Mouse (Mus musculus) CD8-positive naive resting alpha-beta T cell, adult 2 months (primary cell): ENCODE measurements around the gene Sec11a.

Source experiments
- DNase-seq, 2 experiments: peaks; one replicate each; pipeline ENCODE4 v3.0.0; 2022; ENCODE audit warnings: low read depth in 2 of 2, low spot score in 2 of 2

Gene Sec11a

DNA sequence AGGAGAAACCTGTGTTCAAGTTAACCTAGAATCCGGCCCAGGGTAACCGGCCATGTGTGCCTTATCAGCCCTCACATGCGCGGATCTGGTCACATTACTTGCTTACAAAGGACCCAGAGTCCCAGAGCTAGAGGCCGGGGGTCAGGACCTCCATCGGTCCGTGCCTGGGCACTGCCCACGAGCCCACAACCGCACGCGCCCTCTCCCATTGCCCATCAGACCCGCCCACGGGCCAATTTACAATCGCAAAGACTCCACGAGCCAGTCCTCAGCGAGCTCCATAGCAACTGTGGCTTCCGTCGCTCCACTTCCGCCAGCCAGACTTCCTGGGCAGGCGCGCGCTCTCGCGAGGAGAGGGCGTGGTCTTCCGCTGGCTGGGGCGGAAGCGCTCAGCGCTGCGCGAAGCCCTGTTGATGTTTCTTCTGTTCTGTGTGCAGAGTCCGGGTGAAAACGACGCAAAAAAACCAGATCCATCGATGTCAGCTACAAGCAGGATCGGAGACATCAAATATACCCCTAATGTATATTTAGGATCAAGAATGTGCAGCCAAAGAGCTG is 46.6 kb downstream of the Sec11a start, which contains the start of gene Wdr73:
Gene Wdr73, minus strand, starts transcription at position 326 of the 558 bp plus-strand sequence.
- DNase-seq = peak; percentile 84 to 87

DNA sequence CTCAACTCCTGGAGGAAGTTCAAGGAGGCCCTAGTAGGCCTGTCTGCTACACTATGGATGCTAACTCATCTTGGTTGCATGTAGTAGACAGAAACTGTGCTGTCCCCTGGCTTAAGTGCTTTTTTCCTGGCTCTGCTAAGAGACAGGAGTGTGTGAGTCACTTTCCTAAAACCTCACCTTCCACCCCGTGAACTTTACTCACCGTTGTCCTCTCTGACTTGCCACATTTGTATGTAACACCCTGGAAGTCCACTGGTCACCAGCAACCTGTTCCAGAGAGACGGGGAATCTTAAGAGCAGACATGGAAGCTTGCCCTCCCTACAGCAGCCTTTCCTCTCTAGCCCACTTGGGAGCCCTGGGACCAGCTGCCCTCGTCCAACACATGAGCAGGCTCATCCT is 49.9 kb downstream of the Sec11a start:
- no peak for DNase-seq

GRCm38 (mm10) chr7:80897134-80897533 is 50.4 kb downstream of the Sec11a start:
- no peak for DNase-seq

- no peak for DNase-seq
Observed at GRCm38 (mm10) chr7:80894815-80895519, 52.6 kb downstream of the Sec11a start.

GRCm38 (mm10) chr7:80894196-80894595 is 53.4 kb downstream of the Sec11a start:
- no peak for DNase-seq

- no peak for DNase-seq
Observed at GRCm38 (mm10) chr7:80893753-80894129, 53.8 kb downstream of the Sec11a start.

DNA sequence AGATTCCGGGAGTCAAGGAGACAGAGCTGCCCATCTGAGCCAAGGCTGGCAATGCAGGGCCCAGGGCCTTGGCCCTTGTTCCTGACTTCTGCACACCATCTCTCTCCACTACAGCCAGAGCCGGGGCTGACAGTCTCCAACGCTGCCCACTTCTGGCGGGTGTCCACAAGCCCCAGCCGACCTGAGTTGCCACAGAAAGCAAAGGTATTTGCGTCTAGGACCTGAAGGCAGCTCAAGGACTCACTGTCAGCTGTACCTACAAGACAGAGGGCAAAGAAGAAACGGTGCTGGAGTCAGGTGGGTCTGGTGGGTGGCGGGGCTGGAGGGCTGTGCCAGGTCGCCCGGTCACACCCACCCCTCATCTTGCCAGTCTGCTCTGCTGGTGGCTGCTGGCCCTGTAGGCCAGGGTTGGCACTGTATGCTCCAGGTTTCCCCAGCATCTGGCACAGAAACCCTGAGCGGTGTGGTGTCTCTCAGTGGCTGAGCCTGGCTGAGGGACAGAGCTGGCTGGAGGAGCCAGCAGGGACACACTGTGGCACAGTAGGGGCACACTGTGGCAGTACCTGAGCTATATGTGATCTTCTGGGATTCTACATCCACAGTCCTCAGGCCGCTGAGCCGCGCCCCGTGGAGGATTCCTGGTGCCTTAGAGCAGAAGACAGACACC is 54.4 kb downstream of the Sec11a start:
- DNase-seq = no peak

DNA sequence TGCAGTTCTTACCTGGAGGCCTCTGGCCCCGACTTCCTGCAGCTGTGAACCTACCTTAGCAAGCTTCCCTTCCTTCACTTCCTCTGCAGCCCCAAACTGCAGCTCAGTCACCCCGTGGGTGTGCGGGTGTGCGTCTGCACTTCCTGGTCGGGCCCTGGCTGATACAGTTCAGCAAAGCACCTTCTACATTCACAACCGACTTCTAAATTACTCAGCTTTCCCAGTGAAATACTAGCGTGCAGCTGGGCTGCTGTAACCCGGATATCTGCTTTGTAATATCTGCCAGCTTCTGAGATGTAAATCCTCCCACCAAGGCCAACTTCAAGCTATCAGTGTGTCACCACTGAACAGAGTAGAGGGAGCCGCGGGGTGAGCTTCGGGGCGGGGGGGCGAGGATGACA is 57.7 kb downstream of the Sec11a start:
- DNase-seq = peak; percentile 52 to 69

- no peak for DNase-seq
Observed at GRCm38 (mm10) chr7:80889021-80889511, 58.5 kb downstream of the Sec11a start.

- DNase-seq = no peak
Observed at GRCm38 (mm10) chr7:80888595-80888994, 59.0 kb downstream of the Sec11a start.

DNA sequence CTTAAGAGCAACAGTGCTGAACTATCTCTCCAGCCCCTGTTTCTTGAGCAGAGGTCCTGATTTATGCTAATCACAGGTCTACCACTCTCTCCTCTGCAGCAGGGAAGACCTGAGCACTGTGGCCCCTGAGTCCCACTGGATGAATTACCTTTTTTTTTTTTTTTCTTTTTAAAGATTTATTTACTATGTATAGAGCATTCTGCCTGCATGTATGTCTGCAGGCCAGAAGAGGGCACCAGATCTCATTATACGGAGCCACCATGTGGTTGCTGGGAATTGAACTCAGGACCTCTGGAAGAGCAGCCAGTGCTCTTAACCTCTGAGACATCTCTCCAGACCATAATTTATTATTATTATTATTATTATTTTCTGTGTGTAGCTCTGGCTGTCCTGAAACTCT is 61.9 kb downstream of the Sec11a start:
- peak in 1 of 2 experiments; percentile 37 for DNase-seq

- DNase-seq = peak; percentile 58 to 70
Observed at GRCm38 (mm10) chr7:80882830-80883505, 64.6 kb downstream of the Sec11a start.

DNA sequence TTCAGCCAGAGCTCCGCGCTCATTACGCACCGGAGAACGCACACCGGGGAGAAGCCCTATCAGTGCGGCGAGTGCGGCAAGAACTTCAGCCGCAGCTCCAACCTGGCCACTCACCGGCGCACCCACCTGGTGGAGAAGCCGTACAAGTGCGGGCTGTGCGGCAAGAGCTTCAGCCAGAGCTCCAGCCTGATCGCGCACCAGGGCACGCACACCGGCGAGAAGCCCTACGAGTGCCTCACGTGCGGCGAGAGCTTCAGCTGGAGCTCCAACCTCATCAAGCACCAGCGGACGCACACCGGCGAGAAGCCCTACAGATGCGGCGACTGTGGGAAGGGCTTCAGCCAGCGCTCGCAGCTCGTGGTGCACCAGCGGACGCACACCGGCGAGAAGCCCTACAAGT is 71.9 kb downstream of the Sec11a start:
- DNase-seq = no peak

- no peak for DNase-seq
Observed at GRCm38 (mm10) chr7:80873631-80874030, 73.9 kb downstream of the Sec11a start.

- no peak for DNase-seq
Observed at GRCm38 (mm10) chr7:80873038-80873437, 74.5 kb downstream of the Sec11a start.

DNA sequence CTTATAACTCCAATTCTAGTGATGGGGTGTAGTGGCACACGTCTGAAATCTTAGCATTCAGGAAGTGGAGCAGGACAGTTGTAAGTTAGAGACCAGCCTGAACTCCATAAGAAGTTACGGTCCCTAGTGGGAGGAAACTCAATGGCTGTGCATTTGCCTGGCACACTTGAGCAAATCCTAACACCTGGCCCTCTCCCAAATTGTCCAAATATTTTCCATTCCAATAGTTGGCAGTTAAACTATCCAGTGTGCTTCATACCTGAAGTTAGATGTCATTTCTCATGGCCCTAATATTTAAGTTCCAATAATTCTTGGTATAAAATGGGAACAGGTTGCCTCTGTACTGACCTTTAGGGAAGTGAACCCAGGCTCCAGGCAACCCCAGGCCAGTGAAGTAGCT is 78.9 kb downstream of the Sec11a start:
- no peak for DNase-seq

DNA sequence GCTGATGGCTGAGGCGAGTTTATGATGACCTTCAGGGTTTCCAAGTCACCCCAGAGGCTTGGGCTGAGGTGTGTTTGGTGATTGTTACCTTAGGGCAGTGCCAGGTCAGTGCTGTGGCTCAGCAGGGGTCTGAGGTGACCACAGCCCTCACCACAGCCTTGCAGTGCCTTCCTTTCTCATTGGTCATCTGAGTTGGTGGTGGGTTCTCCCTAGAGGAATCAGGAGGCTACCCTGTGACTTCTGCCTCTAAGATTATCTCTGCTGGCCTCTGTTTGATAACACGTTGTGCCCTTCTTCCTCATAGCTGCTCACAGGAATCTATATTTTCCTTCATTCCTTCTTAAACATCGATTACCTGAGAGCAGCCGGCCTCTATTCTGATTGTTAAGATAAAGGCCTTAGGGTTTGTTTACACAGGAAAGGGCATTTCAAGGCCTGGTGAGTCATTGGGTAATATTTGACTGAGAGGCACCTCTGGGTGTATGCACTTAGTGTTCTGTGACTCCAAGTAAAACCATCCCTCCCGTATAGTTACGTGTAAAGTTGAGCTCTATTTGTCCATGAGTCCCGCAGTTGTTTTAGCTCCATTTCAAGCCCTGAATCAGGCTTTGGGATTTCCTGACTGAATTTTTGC is 80.9 kb downstream of the Sec11a start:
- no peak for DNase-seq

DNA sequence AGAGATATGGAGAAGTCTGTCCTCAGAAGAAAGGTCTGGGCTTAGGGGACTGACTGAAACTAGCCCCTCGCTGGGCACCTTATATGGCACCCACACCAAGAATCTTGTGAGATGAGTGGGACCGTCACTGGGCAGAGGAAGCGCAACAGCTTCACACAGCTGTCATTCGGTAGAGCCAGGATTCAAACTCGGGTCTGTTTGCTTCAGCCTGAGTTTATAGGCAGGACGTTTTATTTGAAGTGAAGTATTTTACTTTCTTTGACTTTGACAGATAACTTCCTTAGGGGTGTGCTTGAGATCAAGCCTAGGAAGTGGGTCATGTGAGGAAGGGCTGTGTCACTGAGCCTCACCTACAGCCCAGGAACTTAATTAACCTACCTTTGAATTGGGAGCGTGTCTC is 82.1 kb downstream of the Sec11a start:
- no peak for DNase-seq

GRCm38 (mm10) chr7:80864831-80865230 is 82.7 kb downstream of the Sec11a start:
- DNase-seq = peak; percentile 74 to 82

- no peak for DNase-seq
Observed at GRCm38 (mm10) chr7:80864151-80864550, 83.4 kb downstream of the Sec11a start.

DNA sequence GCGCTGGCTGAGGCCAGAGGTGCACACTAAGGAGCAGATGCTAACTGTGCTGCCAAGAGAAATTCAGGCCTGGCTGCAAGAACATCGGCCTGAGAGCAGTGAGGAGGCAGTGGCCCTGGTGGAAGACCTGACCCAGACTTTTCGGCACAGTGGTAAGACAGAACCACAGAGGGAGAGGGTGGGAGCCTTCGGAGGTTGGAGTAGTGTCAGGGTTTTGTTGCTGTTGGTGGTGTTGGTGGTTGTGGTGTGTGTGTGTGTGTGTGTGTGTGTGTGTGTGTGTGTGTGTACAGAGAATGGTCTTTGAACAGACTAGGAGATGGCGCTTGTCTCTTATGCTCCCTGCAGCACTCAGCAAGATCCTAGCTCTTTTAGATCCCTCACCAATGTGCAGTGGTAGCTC is 84.1 kb downstream of the Sec11a start:
- no peak for DNase-seq
